Mouse (Mus musculus): ENCODE measurements around the gene Zfp622. TPM values are rescaled to one million over a fixed set of nuclear protein-coding genes. Genes with fewer than 3 reads are reported as not detected.

Zfp622 gene
- polyA plus RNA-seq (2012; rRNA removed) = 10.0 and 10.7 TPM in 2 replicates

GRCm38 (mm10) chr15:25984067-25984733 is at the start of gene Zfp622:
Gene Zfp622 (plus strand): TSS chr15:25984366.

Other genes starting within 250 kb of the Zfp622 start
- gene Retreg1, start 141.2 kb upstream of the Zfp622 start, polyA plus RNA-seq (2012; rRNA removed) = 10.1 and 12.2 TPM in 2 replicates

Data from liver, embryonic 18 days (tissue).